Mouse (Mus musculus): ENCODE results near the gene Ccin. TPM values are rescaled to one million over a fixed set of nuclear protein-coding genes. Genes with fewer than 3 reads are reported as not detected.
A peak's percentile ranks its signal among the peaks of the same experiment; 100 is the strongest.

The Ccin gene
- polyA plus RNA-seq, 1 experiment from 2014 or later = not detected

GRCm38 (mm10) chr4:43971541-43972136, 11.6 kb upstream of the Ccin start:
- H3K9me3 ChIP-seq (ENCODE audit: control insufficient read depth, low read length) = no peaks in the 10 kb centered on the region
- ATAC-seq (ENCODE audit: low read depth) = no peak
- H3K4me3 ChIP-seq (ENCODE audit: low read depth, low read length) = no peak overlapping the region
- no peak overlapping the region for H3K9ac ChIP-seq (replicated peaks; ENCODE audit: low read depth, low read length)
- H3K36me3 ChIP-seq (ENCODE audit: control insufficient read depth, insufficient read depth, low read length) = no peaks in the 10 kb centered on the region
- H3K27ac ChIP-seq (ENCODE audit: low read depth, low read length) = 0 out of 2 replicates have a peak overlapping the region, but pooled peaks have one; percentile 34
- WGBS = 70% methylated on average over 9 of the region's 9 CpGs
- no peak overlapping the region; the same call in 1 of the 2 replicates for H3K4me2 ChIP-seq (ENCODE audit: low read depth, low read length)
- H3K4me1 ChIP-seq (ENCODE audit: control insufficient read depth, insufficient read depth, low read length) = peaks cover 16% of the 10 kb centered on the region
- no peaks in the 10 kb centered on the region for H3K27me3 ChIP-seq (ENCODE audit: control insufficient read depth, insufficient read depth, low read length)

- H3K9me3 ChIP-seq (ENCODE audit: control insufficient read depth, low read length) = no peaks in the 10 kb centered on the region
- H3K4me2 ChIP-seq (ENCODE audit: low read depth, low read length) = peak overlapping the region; percentile 16; the same call in 1 of the 2 replicates
- no peak overlapping the region for H3K4me3 ChIP-seq (ENCODE audit: low read depth, low read length)
- H3K9ac ChIP-seq (replicated peaks; ENCODE audit: low read depth, low read length) = no peak overlapping the region
- H3K27ac ChIP-seq (ENCODE audit: low read depth, low read length) = peak overlapping the region; percentile 34; the same call in 1 of the 2 replicates
- ATAC-seq (ENCODE audit: low read depth) = peak; percentile 16; the same call in 1 of the 2 replicates
- 0% methylated on average over 8 of the region's 8 CpGs for WGBS
- H3K36me3 ChIP-seq (ENCODE audit: control insufficient read depth, insufficient read depth, low read length) = no peaks in the 10 kb centered on the region
- no peaks in the 10 kb centered on the region for H3K27me3 ChIP-seq (ENCODE audit: control insufficient read depth, insufficient read depth, low read length)
- H3K4me1 ChIP-seq (ENCODE audit: control insufficient read depth, insufficient read depth, low read length) = peaks cover 16% of the 10 kb centered on the region
Observed at GRCm38 (mm10) chr4:43972137-43972591, 11.1 kb upstream of the Ccin start.

- 41% methylated on average over 4 of the region's 4 CpGs for WGBS
- Histone ChIP-seq H3K9me3 (ENCODE audit: control insufficient read depth, low read length) (no peaks in the 10 kb centered on the region), H3K27ac (ENCODE audit: low read depth, low read length) (no peak overlapping the region), H3K9ac (replicated peaks; ENCODE audit: low read depth, low read length) (no peak overlapping the region), H3K4me2 (ENCODE audit: low read depth, low read length) (no peak overlapping the region), H3K36me3 (ENCODE audit: control insufficient read depth, insufficient read depth, low read length) (no peaks in the 10 kb centered on the region), H3K4me3 (ENCODE audit: low read depth, low read length) (no peak overlapping the region), H3K27me3 (ENCODE audit: control insufficient read depth, insufficient read depth, low read length) (no peaks in the 10 kb centered on the region), H3K4me1 (ENCODE audit: control insufficient read depth, insufficient read depth, low read length) (peaks cover 15% of the 10 kb centered on the region)
- ATAC-seq (ENCODE audit: low read depth) = no peak
Observed at GRCm38 (mm10) chr4:43973526-43973981, 9.7 kb upstream of the Ccin start.

GRCm38 (mm10) chr4:43974914-43975616, 8.2 kb upstream of the Ccin start:
- ATAC-seq (ENCODE audit: low read depth) = no peak
- Histone ChIP-seq H3K4me3 (ENCODE audit: low read depth, low read length) (no peak overlapping the region), H3K36me3 (ENCODE audit: control insufficient read depth, insufficient read depth, low read length) (no peaks in the 10 kb centered on the region), H3K9ac (replicated peaks; ENCODE audit: low read depth, low read length) (no peak overlapping the region), H3K27ac (ENCODE audit: low read depth, low read length) (no peak overlapping the region), H3K27me3 (ENCODE audit: control insufficient read depth, insufficient read depth, low read length) (no peaks in the 10 kb centered on the region), H3K9me3 (ENCODE audit: control insufficient read depth, low read length) (no peaks in the 10 kb centered on the region), H3K4me1 (ENCODE audit: control insufficient read depth, insufficient read depth, low read length) (peaks cover 21% of the 10 kb centered on the region), H3K4me2 (ENCODE audit: low read depth, low read length) (no peak overlapping the region)
- 79% methylated on average over 10 of the region's 10 CpGs for WGBS

GRCm38 (mm10) chr4:43976223-43976740, 7.0 kb upstream of the Ccin start:
- no peak for ATAC-seq (ENCODE audit: low read depth)
- Histone ChIP-seq H3K27me3 (ENCODE audit: control insufficient read depth, insufficient read depth, low read length) (no peaks in the 10 kb centered on the region), H3K9me3 (ENCODE audit: control insufficient read depth, low read length) (no peaks in the 10 kb centered on the region), H3K27ac (ENCODE audit: low read depth, low read length) (0 out of 2 replicates have a peak overlapping the region, but pooled peaks have one; percentile 16), H3K9ac (replicated peaks; ENCODE audit: low read depth, low read length) (no peak overlapping the region), H3K4me1 (ENCODE audit: control insufficient read depth, insufficient read depth, low read length) (peaks cover 21% of the 10 kb centered on the region), H3K4me2 (ENCODE audit: low read depth, low read length) (no peak overlapping the region), H3K4me3 (ENCODE audit: low read depth, low read length) (no peak overlapping the region), H3K36me3 (ENCODE audit: control insufficient read depth, insufficient read depth, low read length) (no peaks in the 10 kb centered on the region)
- WGBS = 82% methylated on average over 6 of the region's 6 CpGs

GRCm38 (mm10) chr4:43978521-43979443, 4.5 kb upstream of the Ccin start:
- Histone ChIP-seq H3K4me1 (ENCODE audit: control insufficient read depth, insufficient read depth, low read length) (peaks cover 11% of the 10 kb centered on the region), H3K36me3 (ENCODE audit: control insufficient read depth, insufficient read depth, low read length) (no peaks in the 10 kb centered on the region), H3K9ac (replicated peaks; ENCODE audit: low read depth, low read length) (0 out of 2 replicates have a peak overlapping the region, but pooled peaks have one; percentile 28), H3K27ac (ENCODE audit: low read depth, low read length) (peak overlapping the region; percentile 4), H3K4me2 (ENCODE audit: low read depth, low read length) (no peak overlapping the region), H3K27me3 (ENCODE audit: control insufficient read depth, insufficient read depth, low read length) (no peaks in the 10 kb centered on the region), H3K9me3 (ENCODE audit: control insufficient read depth, low read length) (no peaks in the 10 kb centered on the region), H3K4me3 (ENCODE audit: low read depth, low read length) (no peak overlapping the region)
- 17% methylated on average over 17 of the region's 17 CpGs for WGBS
- ATAC-seq (ENCODE audit: low read depth) = peak; percentile 28; the same call in 1 of the 2 replicates

GRCm38 (mm10) chr4:43979746-43980145, 3.5 kb upstream of the Ccin start:
- 56% methylated on average over 3 of the region's 3 CpGs for WGBS
- Histone ChIP-seq H3K9ac (replicated peaks; ENCODE audit: low read depth, low read length) (no peak overlapping the region), H3K27ac (ENCODE audit: low read depth, low read length) (no peak overlapping the region), H3K4me1 (ENCODE audit: control insufficient read depth, insufficient read depth, low read length) (peaks cover 11% of the 10 kb centered on the region), H3K4me3 (ENCODE audit: low read depth, low read length) (no peak overlapping the region), H3K36me3 (ENCODE audit: control insufficient read depth, insufficient read depth, low read length) (no peaks in the 10 kb centered on the region), H3K4me2 (ENCODE audit: low read depth, low read length) (no peak overlapping the region), H3K27me3 (ENCODE audit: control insufficient read depth, insufficient read depth, low read length) (no peaks in the 10 kb centered on the region), H3K9me3 (ENCODE audit: control insufficient read depth, low read length) (no peaks in the 10 kb centered on the region)
- ATAC-seq (ENCODE audit: low read depth) = peak; percentile 30; the same call in 1 of the 2 replicates

GRCm38 (mm10) chr4:43980236-43980635, 3.0 kb upstream of the Ccin start:
- Histone ChIP-seq H3K4me3 (ENCODE audit: low read depth, low read length) (no peak overlapping the region), H3K36me3 (ENCODE audit: control insufficient read depth, insufficient read depth, low read length) (no peaks in the 10 kb centered on the region), H3K9ac (replicated peaks; ENCODE audit: low read depth, low read length) (no peak overlapping the region), H3K4me1 (ENCODE audit: control insufficient read depth, insufficient read depth, low read length) (peaks cover 11% of the 10 kb centered on the region), H3K4me2 (ENCODE audit: low read depth, low read length) (no peak overlapping the region), H3K27ac (ENCODE audit: low read depth, low read length) (no peak overlapping the region), H3K9me3 (ENCODE audit: control insufficient read depth, low read length) (no peaks in the 10 kb centered on the region), H3K27me3 (ENCODE audit: control insufficient read depth, insufficient read depth, low read length) (no peaks in the 10 kb centered on the region)
- 85% methylated on average over 4 of the region's 4 CpGs for WGBS
- no peak for ATAC-seq (ENCODE audit: low read depth)
